Mouse (Mus musculus): Measurements from ENCODE around the gene Sez6l2. TPM values are rescaled to one million over a fixed set of nuclear protein-coding genes. Genes with fewer than 3 reads are reported as not detected.
"Not testable (repeated sequence)": the region's sequence is repeated elsewhere in the genome, so short reads cannot be mapped to it uniquely, and the experiment has no call there.

The Sez6l2 gene
- 0.19 and 0.40 TPM in 2 replicates for polyA plus RNA-seq (2012; rRNA removed)
- not detected in 2 replicates for polyA plus RNA-seq (2014; fragmentation: Nextera tagmentation; extraction: Ambion mirVana)

DNA sequence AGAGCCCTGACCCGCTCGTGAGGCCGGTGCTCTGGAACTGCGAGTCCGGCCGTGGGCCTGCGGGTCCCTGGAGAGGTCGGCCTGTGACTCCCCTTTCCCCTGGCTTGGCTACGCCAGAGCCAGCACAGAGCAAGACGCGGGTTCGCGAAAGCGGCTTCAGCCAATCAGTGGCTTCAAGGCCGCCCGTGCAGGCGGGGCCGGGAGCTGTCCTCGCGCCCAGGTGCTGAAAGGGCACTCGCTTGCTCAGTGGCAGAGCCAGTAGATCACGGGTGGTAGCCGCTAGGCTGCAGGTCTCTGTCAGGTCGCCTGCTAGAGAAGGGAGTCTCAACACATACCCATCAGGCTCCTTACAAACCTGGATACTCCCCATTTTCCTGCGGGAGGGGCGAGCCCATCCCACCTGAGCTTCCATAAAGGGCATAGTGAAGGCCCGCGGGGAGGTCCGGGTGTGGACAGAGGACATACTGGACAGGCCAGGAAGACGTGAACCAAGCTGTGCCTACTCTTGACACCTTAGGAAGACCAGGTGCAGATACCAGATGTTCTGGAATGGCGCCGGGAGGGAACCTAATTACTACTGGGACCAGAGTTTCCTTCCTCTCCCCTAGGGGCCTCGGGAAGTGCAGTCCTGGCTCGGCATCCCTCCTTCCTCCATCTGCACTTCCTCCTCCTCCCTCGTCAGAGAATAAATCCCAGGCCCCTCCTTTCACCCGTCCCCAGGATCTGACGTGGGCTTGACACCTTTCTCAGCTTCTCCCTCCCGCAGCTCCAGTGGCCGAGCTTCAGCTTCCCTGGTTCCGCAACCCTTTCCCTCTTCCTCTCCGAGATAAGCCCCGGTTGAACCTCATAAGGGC lies at the start of gene Sez6l2:
Gene Sez6l2 (plus strand): TSS at position 771 of the 854 bp plus-strand sequence.
- Histone ChIP-seq H3K27ac (no peak within 1 kb of the TSS), H3K9ac (replicated peaks) (0 out of 2 replicates have a peak within 1 kb of the TSS, but pooled peaks have one; percentile 18), H3K4me1 (replicated peaks; ENCODE audit: control insufficient read depth in 2 of 2, insufficient read depth in 2 of 2, low read length in 1 of 2) (no peaks in the 10 kb centered on the region; a peak in 1 of 4 replicates), H3K27me3 (ENCODE audit: control insufficient read depth, insufficient read depth, low read length) (peaks cover 18% of the 10 kb centered on the region), H3K9me3 (ENCODE audit: control insufficient read depth, low read length) (no peaks in the 10 kb centered on the region), H3K4me3 (ENCODE audit: insufficient read depth in 1 of 2, low read depth in 2 of 2, low read length in 2 of 2) (peak within 1 kb of the TSS in 1 of 2 experiments; percentile 44; a peak in 3 of 4 replicates), H3K36me3 (replicated peaks; ENCODE audit: control insufficient read depth, insufficient read depth, low read depth) (no peaks in the 10 kb centered on the region), H3K4me2 (ENCODE audit: low read depth) (peak within 1 kb of the TSS; percentile 76)
- TF ChIP-seq CTCF (IDR thresholded peaks at IDR 0.05; ENCODE audit: low read depth) (0 out of 2 replicates have a peak, but pooled peaks have one; percentile 1), EP300 (IDR thresholded peaks at IDR 0.05; ENCODE audit: low read depth) (no peak)
- peak; percentile 64 to 68 (median 64) for DNase-seq (ENCODE audit: low read depth in 3 of 3, low spot score in 3 of 3)
- ATAC-seq (ENCODE audit: insufficient read depth): peak; percentile 77
- WGBS (ENCODE audit: insufficient replicate concordance): 1% methylated on average over 42 of the region's 42 CpGs

DNA sequence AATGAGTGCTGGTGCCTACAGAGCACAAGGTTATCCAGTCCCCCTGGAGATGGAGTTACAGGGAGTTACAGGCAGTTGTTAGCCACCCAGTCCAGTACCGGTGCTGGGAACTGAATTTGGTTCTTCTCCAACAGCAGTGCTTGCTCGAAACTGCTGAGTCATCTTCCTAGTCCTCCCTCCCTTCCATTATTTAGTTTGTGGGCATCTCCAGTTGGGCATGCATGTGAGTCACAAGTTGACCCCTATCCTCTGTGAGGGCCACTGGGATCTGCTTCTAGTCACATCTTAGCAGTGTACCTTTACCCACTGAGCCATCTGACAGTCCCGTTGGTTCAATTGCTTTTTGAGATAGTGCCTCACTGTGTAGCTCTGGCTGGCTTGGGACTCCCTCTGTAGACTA lies 44.8 kb upstream of the Sez6l2 start:
- no peak overlapping the region for H3K27ac ChIP-seq
- H3K36me3 ChIP-seq (replicated peaks; ENCODE audit: control insufficient read depth, insufficient read depth, low read depth): no peaks in the 10 kb centered on the region
- no peak for DNase-seq (ENCODE audit: low read depth in 3 of 3, low spot score in 3 of 3)
- 36% methylated on average over 3 of the region's 3 CpGs for WGBS (ENCODE audit: insufficient replicate concordance)
- H3K27me3 ChIP-seq (ENCODE audit: control insufficient read depth, insufficient read depth, low read length): no peaks in the 10 kb centered on the region
- H3K9me3 ChIP-seq (ENCODE audit: control insufficient read depth, low read length): no peaks in the 10 kb centered on the region
- H3K4me2 ChIP-seq (ENCODE audit: low read depth): no peak overlapping the region
- peaks cover 4 to 5% of the 10 kb centered on the region in 2 experiments; a peak in 3 of 4 replicates for H3K4me1 ChIP-seq (replicated peaks; ENCODE audit: control insufficient read depth in 2 of 2, insufficient read depth in 2 of 2, low read length in 1 of 2)
- TF ChIP-seq EP300 (IDR thresholded peaks at IDR 0.05; ENCODE audit: low read depth): no peak
- TF ChIP-seq CTCF (IDR thresholded peaks at IDR 0.05; ENCODE audit: low read depth): no peak
- H3K9ac ChIP-seq (replicated peaks): no peak overlapping the region
- ATAC-seq (ENCODE audit: insufficient read depth): no peak
- H3K4me3 ChIP-seq (ENCODE audit: insufficient read depth in 1 of 2, low read depth in 2 of 2, low read length in 2 of 2): no peak overlapping the region

DNA sequence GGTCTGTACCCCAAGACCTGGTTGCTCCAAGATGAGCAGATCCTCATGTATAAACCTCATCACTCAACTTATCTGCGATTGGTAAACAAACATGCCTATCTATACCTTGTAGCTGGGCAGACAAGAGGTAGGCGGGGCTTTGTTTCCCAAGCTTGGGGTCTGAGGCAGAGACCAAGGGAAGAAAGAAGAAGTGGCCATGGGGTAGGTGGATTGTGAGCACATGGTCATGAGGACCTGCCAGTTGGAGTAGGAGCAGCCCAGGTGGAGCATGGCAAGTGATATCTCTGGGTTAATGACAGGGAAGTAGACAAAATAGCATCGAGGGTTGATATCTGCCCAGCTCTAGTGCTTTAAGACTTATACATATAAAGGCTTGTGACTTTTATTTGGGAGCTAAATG lies 35.5 kb upstream of the Sez6l2 start:
- no peaks in the 10 kb centered on the region for H3K4me1 ChIP-seq (replicated peaks; ENCODE audit: control insufficient read depth in 2 of 2, insufficient read depth in 2 of 2, low read length in 1 of 2)

DNA sequence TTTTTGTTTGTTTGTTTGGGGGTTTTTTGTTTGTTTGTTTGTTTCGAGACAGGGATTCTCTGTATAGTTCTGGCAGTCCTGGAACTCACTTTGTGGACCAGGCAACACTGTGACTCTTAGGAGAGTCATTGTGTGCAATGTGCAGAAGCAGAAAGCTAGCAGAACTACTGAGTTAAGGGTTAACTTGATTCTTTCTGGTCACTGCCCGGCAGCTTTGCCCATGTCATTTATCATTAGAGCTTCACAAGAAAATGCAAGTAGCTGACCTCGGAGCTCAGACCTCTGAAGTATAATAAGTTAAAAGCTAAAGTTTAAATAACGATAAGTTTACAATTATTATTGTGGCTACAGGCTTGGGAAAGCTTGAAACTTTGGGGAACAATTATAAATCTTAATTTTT lies 32.0 kb upstream of the Sez6l2 start:
- 49% methylated on average over 4 of the region's 4 CpGs for WGBS (ENCODE audit: insufficient replicate concordance)
- H3K9me3 ChIP-seq (ENCODE audit: control insufficient read depth, low read length); H3K4me3 ChIP-seq (ENCODE audit: insufficient read depth in 1 of 2, low read depth in 2 of 2, low read length in 2 of 2); H3K4me2 ChIP-seq (ENCODE audit: low read depth); ATAC-seq (ENCODE audit: insufficient read depth); H3K4me1 ChIP-seq (replicated peaks; ENCODE audit: control insufficient read depth in 2 of 2, insufficient read depth in 2 of 2, low read length in 1 of 2); H3K27me3 ChIP-seq (ENCODE audit: control insufficient read depth, insufficient read depth, low read length); DNase-seq (ENCODE audit: low read depth in 3 of 3, low spot score in 3 of 3); H3K36me3 ChIP-seq (replicated peaks; ENCODE audit: control insufficient read depth, insufficient read depth, low read depth); H3K9ac ChIP-seq (replicated peaks); H3K27ac ChIP-seq: not testable (repeated sequence)

More for the DNA sequence above, 35.5 kb upstream of the Sez6l2 start:
- no peak overlapping the region for H3K4me3 ChIP-seq (ENCODE audit: insufficient read depth in 1 of 2, low read depth in 2 of 2, low read length in 2 of 2)
- no peaks in the 10 kb centered on the region for H3K27me3 ChIP-seq (ENCODE audit: control insufficient read depth, insufficient read depth, low read length)
- H3K36me3 ChIP-seq (replicated peaks; ENCODE audit: control insufficient read depth, insufficient read depth, low read depth): no peaks in the 10 kb centered on the region
- 61% methylated on average over 3 of the region's 3 CpGs for WGBS (ENCODE audit: insufficient replicate concordance)
- H3K4me2 ChIP-seq (ENCODE audit: low read depth): no peak overlapping the region
- H3K9ac ChIP-seq (replicated peaks): no peak overlapping the region
- no peaks in the 10 kb centered on the region for H3K9me3 ChIP-seq (ENCODE audit: control insufficient read depth, low read length)
- no peak for TF ChIP-seq CTCF (IDR thresholded peaks at IDR 0.05; ENCODE audit: low read depth)
- TF ChIP-seq EP300 (IDR thresholded peaks at IDR 0.05; ENCODE audit: low read depth): no peak
- no peak for ATAC-seq (ENCODE audit: insufficient read depth)
- no peak for DNase-seq (ENCODE audit: low read depth in 3 of 3, low spot score in 3 of 3)
- H3K27ac ChIP-seq: no peak overlapping the region

DNA sequence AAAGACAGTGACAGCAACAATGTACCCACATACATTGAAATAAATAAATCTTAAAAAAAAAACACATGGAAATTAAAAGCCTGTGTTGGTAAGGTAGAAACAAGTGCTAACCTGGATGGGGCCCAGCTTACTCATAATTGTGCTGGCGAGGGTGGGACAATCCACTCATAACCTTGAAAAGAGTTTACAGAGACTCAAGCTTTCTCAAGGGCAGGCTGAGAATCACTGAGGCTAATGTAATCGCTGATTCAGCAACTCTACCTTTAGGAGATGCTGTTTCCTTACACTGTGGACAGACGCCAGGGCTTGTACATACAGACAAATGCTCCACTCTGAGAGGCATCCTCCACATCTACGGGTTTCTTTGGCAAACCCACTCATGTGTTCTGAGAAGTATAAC lies 30.4 kb upstream of the Sez6l2 start:
- no peak for TF ChIP-seq CTCF (IDR thresholded peaks at IDR 0.05; ENCODE audit: low read depth)
- TF ChIP-seq EP300 (IDR thresholded peaks at IDR 0.05; ENCODE audit: low read depth): no peak
- WGBS (ENCODE audit: insufficient replicate concordance): 67% methylated on average over 4 of the region's 4 CpGs
- Histone ChIP-seq H3K9ac (replicated peaks) (no peak overlapping the region), H3K4me3 (ENCODE audit: insufficient read depth in 1 of 2, low read depth in 2 of 2, low read length in 2 of 2) (no peak overlapping the region), H3K9me3 (ENCODE audit: control insufficient read depth, low read length) (no peaks in the 10 kb centered on the region), H3K36me3 (replicated peaks; ENCODE audit: control insufficient read depth, insufficient read depth, low read depth) (no peaks in the 10 kb centered on the region), H3K4me2 (ENCODE audit: low read depth) (no peak overlapping the region), H3K27ac (no peak overlapping the region), H3K4me1 (replicated peaks; ENCODE audit: control insufficient read depth in 2 of 2, insufficient read depth in 2 of 2, low read length in 1 of 2) (peaks cover 4 to 10% of the 10 kb centered on the region in 2 experiments; a peak in 2 of 4 replicates), H3K27me3 (ENCODE audit: control insufficient read depth, insufficient read depth, low read length) (no peaks in the 10 kb centered on the region)
- ATAC-seq (ENCODE audit: insufficient read depth) (no peak), DNase-seq (ENCODE audit: low read depth in 3 of 3, low spot score in 3 of 3) (no peak)

Measured in liver, embryonic 14.5 days (tissue).